In the genomic region with DNA sequence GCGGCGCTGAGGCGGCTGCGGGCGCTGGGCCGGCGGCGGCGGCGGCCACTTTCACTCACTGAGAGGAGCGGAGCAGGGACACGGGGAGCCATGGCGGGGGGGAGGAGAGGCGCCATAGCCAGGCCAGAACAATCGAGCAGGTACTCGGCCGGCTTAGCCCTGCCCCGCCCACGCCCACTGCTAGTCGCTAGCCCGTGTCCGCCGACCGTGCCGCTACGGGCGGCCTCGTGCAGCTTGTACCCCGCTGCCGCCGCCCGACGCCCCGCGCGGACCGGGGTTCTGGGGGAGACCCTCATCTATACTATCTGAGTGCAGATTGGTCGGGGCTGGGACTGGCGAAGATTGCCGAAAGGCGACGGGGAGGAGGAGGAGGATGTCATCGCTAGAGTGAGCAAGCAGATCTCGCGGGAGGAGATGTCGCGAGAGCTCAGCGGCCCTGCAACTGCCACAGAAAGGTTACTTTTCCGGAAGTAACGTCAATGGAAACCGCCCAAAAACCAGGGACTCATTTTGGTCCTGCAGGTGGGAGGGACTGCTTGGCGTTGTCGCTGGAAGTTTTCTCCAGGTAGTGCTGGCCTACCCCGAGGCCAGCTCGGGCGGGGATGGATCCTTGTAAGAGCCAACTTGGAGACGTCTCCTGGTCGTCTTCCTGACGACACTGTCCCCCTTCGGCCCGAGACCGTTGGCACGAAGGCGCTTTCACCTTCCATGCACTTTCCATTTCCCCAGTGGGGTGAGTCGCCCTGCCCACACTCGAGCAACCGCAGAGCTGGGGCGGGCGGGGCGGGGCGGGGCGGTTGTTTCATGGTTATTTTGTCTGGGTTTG, we compare ENCODE assay signal across 8 mouse cellular contexts. TPM values are rescaled to one million over a fixed set of nuclear protein-coding genes. Genes with fewer than 3 reads are reported as not detected.
A peak's percentile ranks its signal among the peaks of the same experiment; 100 is the strongest.
DNase-seq lines count a peak whose midpoint lies in the region; ATAC-seq lines count a peak whose summit lies in the region.

A gene (minus strand): TSS at position 117 of the 826 bp plus-strand sequence.

- H3K4me2 ChIP-seq in forebrain, embryonic 14.5 days (ENCODE audit: low read length) = peak within 1 kb of the TSS; percentile 78
- peak within 1 kb of the TSS; percentile 80 for H3K4me2 ChIP-seq in neural tube, embryonic 15.5 days

- intact Hi-C loops in heart, postnatal 14 days (cut with DNase I) = loop anchor here (5.0 kb wide), 2 partner anchors 70 to 115 kb away; a partner anchor contains a TSS

- H3K9me3 ChIP-seq in forebrain, embryonic 14.5 days (replicated peaks; ENCODE audit: control insufficient read depth, low read length) = no peaks in the 10 kb centered on the region
- H3K9me3 ChIP-seq in neural tube, embryonic 15.5 days (replicated peaks) = no peaks in the 10 kb centered on the region

- peaks cover 11% of the 10 kb centered on the region; the same call in 1 of the 2 replicates for H3K4me1 ChIP-seq in forebrain, embryonic 14.5 days (ENCODE audit: control insufficient read depth, insufficient read depth, low read length)
- H3K4me1 ChIP-seq in neural tube, embryonic 15.5 days = peaks cover 32% of the 10 kb centered on the region

- peak; percentile 96 for ATAC-seq in forebrain, embryonic 14.5 days
- ATAC-seq in neural tube, embryonic 15.5 days (ENCODE audit: low FRiP score) = peak; percentile 97

- H3K36me3 ChIP-seq in forebrain, embryonic 14.5 days (ENCODE audit: control insufficient read depth, insufficient read depth, low read length) = no peaks in the 10 kb centered on the region
- H3K36me3 ChIP-seq in neural tube, embryonic 15.5 days = no peaks in the 10 kb centered on the region

- H3K27ac ChIP-seq in forebrain, embryonic 14.5 days (ENCODE audit: low read depth, low read length) = peak within 1 kb of the TSS; percentile 96
- H3K27ac ChIP-seq in neural tube, embryonic 15.5 days (replicated peaks) = peak within 1 kb of the TSS; percentile 99

- peak within 1 kb of the TSS; percentile 84 for H3K4me3 ChIP-seq in forebrain, embryonic 14.5 days (ENCODE audit: low read depth, low read length)
- peak within 1 kb of the TSS; percentile 84 for H3K4me3 ChIP-seq in neural tube, embryonic 15.5 days (replicated peaks)

- peak within 1 kb of the TSS; percentile 92 for H3K9ac ChIP-seq in forebrain, embryonic 14.5 days (ENCODE audit: low read length)
- peak within 1 kb of the TSS; percentile 94 for H3K9ac ChIP-seq in neural tube, embryonic 15.5 days (replicated peaks)

- peak; percentile 100 for DNase-seq in ES-CJ7 (ENCODE audit: low read depth, low spot score)
- DNase-seq in cerebellum, adult 11 months = peak; percentile 98
- peak; percentile 100 for DNase-seq in forebrain, embryonic 14.5 days (ENCODE audit: low spot score)
- peak; percentile 99 for DNase-seq in heart, postnatal 14 days
- peak; percentile 99 for DNase-seq in layer of hippocampus, adult 11-12 months (ENCODE audit: low spot score)
- DNase-seq in lung, adult 18-20 months = peak; percentile 99
- peak; percentile 100 for DNase-seq in testis, postnatal 14 days (ENCODE audit: low spot score)

- no peaks in the 10 kb centered on the region for H3K27me3 ChIP-seq in forebrain, embryonic 14.5 days (replicated peaks; ENCODE audit: control insufficient read depth, insufficient read depth, low read length)
- no peaks in the 10 kb centered on the region for H3K27me3 ChIP-seq in neural tube, embryonic 15.5 days (replicated peaks)

- under 1% methylated on average over 64 of the region's 72 CpGs for WGBS in forebrain, embryonic 14.5 days
- WGBS in neural tube, embryonic 15.5 days = under 1% methylated on average over 55 of the region's 72 CpGs

RNA-seq across cellular contexts. Expression of the gene that starts here (rescaled TPM):
- polyA plus RNA-seq in forebrain, embryonic 14.5 days (2014; fragmentation: Nextera tagmentation; extraction: Ambion mirVana) = 3.9 and 4.3 TPM in 2 replicates
- 10 to 100 TPM; 11.8 TPM for total RNA-seq in heart, postnatal 14 days (2021)
- polyA plus RNA-seq in neural tube, embryonic 15.5 days (2015; fragmentation: Nextera tagmentation; extraction: Ambion mirVana) = 3.1 and 3.5 TPM in 2 replicates

Comparison
In these comparisons a context has a peak if more than half of its experiments do, and no peak if none do; other contexts are left out.
1. Peak in every context shown above with its lines: DNase-seq, ATAC-seq, H3K4me3 ChIP-seq and H3K27ac ChIP-seq.